Mouse (Mus musculus) gastrocnemius, postnatal 10 days (tissue): ENCODE measurements around the gene Paxx. TPM values are rescaled to one million over a fixed set of nuclear protein-coding genes. Genes with fewer than 3 reads are reported as not detected.

ENCODE experiments used
- DNase-seq: peaks from one replicate; pipeline ENCODE4 v3.0.0; 2021; ENCODE audit warnings: mixed read lengths
- microRNA-seq, 2 experiments: library from miRNA; unstranded; fragments of <30 nt; microRNA quantifications; one replicate each; pipeline ENCODE4 v1.2.0; 2021
- total RNA-seq, 2 experiments: library from RNA; stranded (reverse); gene quantifications; 2 replicates each; pipeline ENCODE4 v1.2.3; 2021

The Paxx gene
- total RNA-seq, 2 experiments from 2014 or later: 23.5 to 25.2 TPM

DNA sequence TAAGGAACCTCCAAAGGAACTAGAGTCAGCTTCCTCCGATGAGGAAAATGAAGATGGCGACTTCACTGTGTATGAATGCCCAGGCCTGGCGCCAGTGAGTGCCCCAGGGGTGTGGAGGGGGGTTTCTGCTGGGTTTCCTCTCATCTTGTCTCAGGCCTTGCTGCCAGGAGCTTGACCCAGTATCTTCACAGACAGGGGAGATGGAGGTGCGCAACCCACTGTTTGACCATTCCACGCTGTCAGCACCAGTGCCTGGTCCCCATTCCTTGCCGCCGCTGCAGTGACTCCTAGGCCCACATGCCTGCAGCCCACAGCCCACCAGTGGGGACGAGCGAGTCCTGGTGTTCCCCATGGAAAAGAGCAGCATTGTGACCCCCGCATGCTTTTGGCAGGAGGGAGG, 52.0 kb downstream of the Paxx start:
- no peak for DNase-seq

Small RNA genes within 50 kb of the gene (microRNA-seq; reads per million reads assigned to microRNA genes)
- gene Mir3087: 0 to 0.25 reads per million in 2 experiments

Other genes starting within 250 kb of the Paxx start
- gene Nelfb, start 249.6 kb downstream of the Paxx start, total RNA-seq: 10 to 100 TPM; 31.1 to 40.5 TPM
- not detected for gene Stpg3, start 246.5 kb downstream of the Paxx start, total RNA-seq
- not detected for gene Fam166a, start 242.3 kb downstream of the Paxx start, total RNA-seq
- gene Tubb4b, start 236.4 kb downstream of the Paxx start, total RNA-seq: 100 to 1,000 TPM; 470 to 500 TPM
- gene Slc34a3, start 226.7 kb downstream of the Paxx start, total RNA-seq: not detected
- not detected for gene Rnf224, start 224.3 kb downstream of the Paxx start, total RNA-seq
- gene Rnf208, start 218.8 kb downstream of the Paxx start, total RNA-seq: 1 to 10 TPM; 1.9 to 2.2 TPM
- gene Cysrt1, start 218.6 kb downstream of the Paxx start, total RNA-seq: not detected
- gene AL732309.1, start 214.2 kb downstream of the Paxx start, total RNA-seq: 1 to 10 TPM; 1.3 to 1.4 TPM
- gene Tmem203, start 205.7 kb downstream of the Paxx start, total RNA-seq: 10 to 100 TPM; 14.9 to 16.0 TPM
- gene Tprn, start 198.5 kb downstream of the Paxx start, total RNA-seq: 1 to 10 TPM; 4.7 to 6.8 TPM
- gene Ssna1, start 188.7 kb downstream of the Paxx start, total RNA-seq: 10 to 100 TPM; 39.5 to 40.3 TPM
- gene Anapc2, start 188.6 kb downstream of the Paxx start, total RNA-seq: 10 to 100 TPM; 35.2 to 52.2 TPM
- not detected for gene Tmem210, start 172.9 kb downstream of the Paxx start, total RNA-seq
- under 1 TPM in 1 of 2 experiments, not detected in 1; 0.26 TPM for gene Lrrc26, start 171.2 kb downstream of the Paxx start, total RNA-seq
- under 1 TPM; 0.47 to 0.63 TPM for gene Grin1, start 141.9 kb downstream of the Paxx start, total RNA-seq
- gene Man1b1, start 128.8 kb downstream of the Paxx start, total RNA-seq: 10 to 100 TPM; 21.0 to 25.2 TPM
- gene Dpp7, start 104.7 kb downstream of the Paxx start, total RNA-seq: 1 to 10 TPM; 7.9 to 9.5 TPM
- gene Uap1l1, start 95.4 kb downstream of the Paxx start, total RNA-seq: 1 to 10 TPM; 9.0 to 9.8 TPM
- gene Sapcd2, start 88.8 kb downstream of the Paxx start, total RNA-seq: 1 to 10 TPM; 2.1 to 3.7 TPM
- gene Entpd2, start 65.2 kb downstream of the Paxx start, total RNA-seq: 10 to 100 TPM; 29.9 to 30.5 TPM
- gene Npdc1, start 61.7 kb downstream of the Paxx start, total RNA-seq: 10 to 100 TPM; 25.2 to 37.3 TPM
- gene Fut7, start 37.8 kb downstream of the Paxx start, total RNA-seq: not detected
- 10 to 100 TPM; 10.4 to 14.1 TPM for gene Abca2, start 32.4 kb downstream of the Paxx start, total RNA-seq
- gene Clic3, start 4.3 kb downstream of the Paxx start, total RNA-seq: under 1 TPM in 1 of 2 experiments, not detected in 1; 0.52 TPM
- 1 to 10 TPM; 1.7 to 9.6 TPM for gene Ptgds, start 9.0 kb upstream of the Paxx start, total RNA-seq
- gene Lcn12, start 32.8 kb upstream of the Paxx start, total RNA-seq: not detected
- 10 to 100 TPM; 65.5 to 66.7 TPM for gene Fbxw5, start 39.7 kb upstream of the Paxx start, total RNA-seq
- gene C8g, start 40.6 kb upstream of the Paxx start, total RNA-seq: 1 to 10 TPM; 1.4 to 2.0 TPM
- 10 to 100 TPM; 13.3 to 16.4 TPM for gene Traf2, start 85.8 kb upstream of the Paxx start, total RNA-seq
- 100 to 1,000 TPM; 177 to 185 TPM for gene Edf1, start 96.8 kb upstream of the Paxx start, total RNA-seq
- 1 to 10 TPM; 2.7 to 4.1 TPM for gene Mamdc4, start 113.8 kb upstream of the Paxx start, total RNA-seq
- gene Phpt1, start 114.1 kb upstream of the Paxx start, total RNA-seq: 10 to 100 TPM; 45.8 to 49.0 TPM
- under 1 TPM; 0.14 to 0.38 TPM for gene Ajm1, start 120.7 kb upstream of the Paxx start, total RNA-seq
- 10 to 100 TPM; 49.6 to 58.7 TPM for gene Rabl6, start 147.4 kb upstream of the Paxx start, total RNA-seq
- gene Ccdc183, start 156.6 kb upstream of the Paxx start, total RNA-seq: not detected
- 10 to 100 TPM; 12.2 to 13.9 TPM for gene Tmem141, start 160.9 kb upstream of the Paxx start, total RNA-seq
- 1 to 10 TPM; 5.6 to 6.5 TPM for gene Fcna, start 166.9 kb upstream of the Paxx start, total RNA-seq
- gene Lcn8, start 192.0 kb upstream of the Paxx start, total RNA-seq: 10 to 100 TPM; 27.7 to 36.4 TPM
- not detected for gene Lcn5, start 196.9 kb upstream of the Paxx start, total RNA-seq
- gene Lcn6, start 215.7 kb upstream of the Paxx start, total RNA-seq: not detected
- not detected for gene Lcn10, start 221.6 kb upstream of the Paxx start, total RNA-seq
- gene Obp2a, start 238.9 kb upstream of the Paxx start, total RNA-seq: not detected
- 10 to 100 TPM; 18.3 to 20.4 TPM for gene Bmyc, start 245.6 kb upstream of the Paxx start, total RNA-seq